Mouse (Mus musculus): ENCODE measurements at regions not wholly inside any gene's neighbourhood (a gene's known extent, or its start where the extent isn't known, plus 50 kb on each side); places are given as distances from the start of the nearest gene placed in this dataset.

DNA sequence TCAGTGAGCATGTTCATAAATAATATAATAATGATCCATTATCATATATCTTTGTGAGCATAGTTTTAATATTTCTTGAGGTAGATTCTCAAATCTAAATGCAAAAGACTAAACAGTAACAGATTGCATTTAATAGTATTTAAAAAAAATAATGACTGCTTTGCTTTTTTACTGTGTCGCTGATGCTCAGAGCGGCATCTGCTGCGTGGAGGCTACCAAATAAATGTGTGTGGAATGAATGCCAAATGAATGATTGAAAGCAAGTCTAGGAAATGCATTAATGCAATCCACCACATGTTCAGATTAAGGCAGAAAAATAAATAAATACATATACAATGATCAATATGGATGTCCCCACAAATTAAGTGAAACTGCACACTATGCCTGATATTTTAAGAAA, 135.2 kb downstream of the Bard1 start:
- DNase-seq (ENCODE audit: low spot score) (no peak), ATAC-seq (ENCODE audit: low read depth) (no peak)
- Histone ChIP-seq H3K27me3 (replicated peaks; ENCODE audit: control insufficient read depth, insufficient read depth, low read length) (no peaks in the 10 kb centered on the region), H3K36me3 (ENCODE audit: control insufficient read depth, insufficient read depth, low read length) (no peaks in the 10 kb centered on the region), H3K4me2 (ENCODE audit: low read depth, low read length) (no peak overlapping the region), H3K27ac (replicated peaks; ENCODE audit: low read depth, low read length) (no peak overlapping the region), H3K4me1 (ENCODE audit: control insufficient read depth, insufficient read depth, low read length) (no peaks in the 10 kb centered on the region), H3K9ac (ENCODE audit: low read depth, low read length) (no peak overlapping the region), H3K9me3 (ENCODE audit: control insufficient read depth, low read length) (no peaks in the 10 kb centered on the region), H3K4me3 (ENCODE audit: low read depth, low read length) (no peak overlapping the region)
- 86% methylated on average over 3 of the region's 3 CpGs for whole genome bisulfite sequencing

DNA sequence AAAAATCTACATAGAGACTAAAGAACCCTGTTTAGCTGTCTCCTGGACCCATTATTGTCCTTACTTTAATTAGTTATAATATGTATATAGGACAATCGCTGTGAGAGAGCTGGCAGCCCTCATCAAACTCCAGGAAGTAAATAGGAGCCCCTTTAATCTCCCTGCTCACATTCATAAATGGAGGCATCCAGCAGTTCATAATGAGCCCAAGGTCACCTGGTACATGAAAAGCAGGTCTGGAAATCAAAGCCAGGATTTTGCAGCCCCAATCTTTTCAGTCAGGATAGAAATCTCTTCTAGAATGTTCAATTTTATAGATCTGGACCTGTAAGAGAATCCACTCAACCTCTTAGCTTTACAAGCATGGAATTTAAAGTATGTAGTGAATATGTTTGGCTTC, 138.9 kb downstream of the Bard1 start:
- Histone ChIP-seq H3K4me2 (ENCODE audit: low read depth, low read length) (no peak overlapping the region), H3K4me3 (ENCODE audit: low read depth, low read length) (no peak overlapping the region), H3K9me3 (ENCODE audit: control insufficient read depth, low read length) (no peaks in the 10 kb centered on the region), H3K27me3 (replicated peaks; ENCODE audit: control insufficient read depth, insufficient read depth, low read length) (no peaks in the 10 kb centered on the region), H3K27ac (replicated peaks; ENCODE audit: low read depth, low read length) (no peak overlapping the region), H3K9ac (ENCODE audit: low read depth, low read length) (no peak overlapping the region), H3K4me1 (ENCODE audit: control insufficient read depth, insufficient read depth, low read length) (no peaks in the 10 kb centered on the region), H3K36me3 (ENCODE audit: control insufficient read depth, insufficient read depth, low read length) (no peaks in the 10 kb centered on the region)
- WGBS: 64% methylated on average over 1 of the region's 1 CpGs
- no peak; the same call in 1 of the 2 replicates for ATAC-seq (ENCODE audit: low read depth)
- DNase-seq (ENCODE audit: low spot score): peak; percentile 20

GRCm38 (mm10) chr1:70946564-70946963, 156.4 kb downstream of the Bard1 start:
- 78% methylated on average over 3 of the region's 3 CpGs for WGBS
- H3K4me2 ChIP-seq (ENCODE audit: low read depth, low read length): no peak overlapping the region
- H3K4me1 ChIP-seq (ENCODE audit: control insufficient read depth, insufficient read depth, low read length): no peaks in the 10 kb centered on the region
- H3K27ac ChIP-seq (replicated peaks; ENCODE audit: low read depth, low read length): no peak overlapping the region
- no peak overlapping the region for H3K4me3 ChIP-seq (ENCODE audit: low read depth, low read length)
- no peaks in the 10 kb centered on the region for H3K36me3 ChIP-seq (ENCODE audit: control insufficient read depth, insufficient read depth, low read length)
- no peak overlapping the region for H3K9ac ChIP-seq (ENCODE audit: low read depth, low read length)
- DNase-seq (ENCODE audit: low spot score) (no peak), ATAC-seq (ENCODE audit: low read depth) (no peak)
- no peaks in the 10 kb centered on the region for H3K27me3 ChIP-seq (replicated peaks; ENCODE audit: control insufficient read depth, insufficient read depth, low read length)
- H3K9me3 ChIP-seq (ENCODE audit: control insufficient read depth, low read length): no peaks in the 10 kb centered on the region

Data from embryonic facial prominence, embryonic 14.5 days (tissue).